Mouse (Mus musculus) forebrain, embryonic 11.5 days (tissue): ENCODE data around the gene Pdzph1. TPM values are rescaled to one million over a fixed set of nuclear protein-coding genes. Genes with fewer than 3 reads are reported as not detected.

Experiments used
- ATAC-seq: fragments of 200-750 bp; cut with Nextera tagmentation; replicated peaks from 2 replicates; pipeline ENCODE4 v1.8.0; 2017; ENCODE audit warnings: moderate TSS enrichment; ENCODE audit not compliant: low FRiP score
- DNase-seq: peaks from one replicate; pipeline ENCODE4 v3.0.0-alpha.2; 2017; ENCODE audit warnings: low spot score
- H3K27ac ChIP-seq: fragments of 300-500 bp; sonication (generic); 2 replicates; pipeline ENCODE4 v1.5.1; 2014; ENCODE audit warnings: low read depth, low read length
- H3K27me3 ChIP-seq: fragments of 300-500 bp; sonication (generic); 2 replicates; pipeline ENCODE4 v1.6.1; 2014; ENCODE audit warnings: mild to moderate bottlenecking, low read length, mixed read lengths; ENCODE audit not compliant: control insufficient read depth, insufficient read depth
- H3K36me3 ChIP-seq: fragments of 300-500 bp; sonication (generic); 2 replicates; pipeline ENCODE4 v1.6.1; 2014; ENCODE audit warnings: mild to moderate bottlenecking, low read length, moderate library complexity, mixed read lengths; ENCODE audit not compliant: control insufficient read depth, insufficient read depth
- H3K4me1 ChIP-seq: fragments of 300-500 bp; sonication (generic); replicated peaks from 2 replicates; pipeline ENCODE4 v1.6.1; 2014; ENCODE audit warnings: low read length, mixed read lengths; ENCODE audit not compliant: control insufficient read depth, insufficient read depth
- H3K4me2 ChIP-seq: fragments of 300-500 bp; sonication (generic); 2 replicates; pipeline ENCODE4 v1.6.1; 2014; ENCODE audit warnings: low read depth, mild to moderate bottlenecking, low read length, moderate library complexity, mixed read lengths; ENCODE audit not compliant: severe bottlenecking
- H3K4me3 ChIP-seq: fragments of 300-500 bp; sonication (generic); 2 replicates; pipeline ENCODE4 v1.5.1; 2014; ENCODE audit warnings: low read depth, low read length
- H3K9ac ChIP-seq: fragments of 300-500 bp; sonication (generic); 2 replicates; pipeline ENCODE4 v1.6.1; 2014; ENCODE audit warnings: low read length
- H3K9me3 ChIP-seq: fragments of 300-500 bp; sonication (generic); 2 replicates; pipeline ENCODE4 v1.6.1; 2016; ENCODE audit warnings: low read length, mixed read lengths; ENCODE audit not compliant: control insufficient read depth
- WGBS: fragments of 180-500 bp; shearing (Covaris S2); extraction: QIAGEN DNeasy Blood & Tissue Kit; methylation state at CpG from one replicate; pipeline ENCODE4 v1.1.7; 2014; 5-methylcytosine and 5-hydroxymethylcytosine counted together
- polyA plus RNA-seq: library from polyadenylated mRNA; unstranded; fragments of >200 nt; fragmentation: Nextera tagmentation; extraction: Ambion mirVana; gene quantifications from 2 replicates; pipeline ENCODE4 v1.2.1, GENCODE M21; 2014

The Pdzph1 gene
- polyA plus RNA-seq, 1 experiment from 2014 or later, result 27.2 TPM

- Histone ChIP-seq H3K9me3 (no peaks in the 10 kb centered on the region), H3K27me3 (no peaks in the 10 kb centered on the region), H3K27ac (no peak overlapping the region), H3K4me3 (no peak overlapping the region), H3K4me1 (no peaks in the 10 kb centered on the region), H3K36me3 (no peaks in the 10 kb centered on the region), H3K4me2 (no peak overlapping the region), H3K9ac (no peak overlapping the region)
- 91% methylated on average over 7 of the region's 7 CpGs for WGBS
- DNase-seq, result no peak
- no peak for ATAC-seq
These were observed 79.6 kb downstream of the Pdzph1 start for GRCm38 (mm10) chr17:58911564-58911963.

- H3K9me3 ChIP-seq, result no peaks in the 10 kb centered on the region
- H3K4me3 ChIP-seq, result no peak overlapping the region
- DNase-seq (peak; percentile 71), ATAC-seq (0 out of 2 replicates have a peak, but pooled peaks have one; percentile 45)
- no peaks in the 10 kb centered on the region for H3K36me3 ChIP-seq
- no peak overlapping the region for H3K27ac ChIP-seq
- H3K27me3 ChIP-seq, result no peaks in the 10 kb centered on the region
- H3K4me2 ChIP-seq, result no peak overlapping the region
- WGBS, result 40% methylated on average over 8 of the region's 8 CpGs
- no peak overlapping the region for H3K9ac ChIP-seq
- H3K4me1 ChIP-seq, result no peaks in the 10 kb centered on the region
These were observed 82.0 kb downstream of the Pdzph1 start for GRCm38 (mm10) chr17:58909061-58909661.

GRCm38 (mm10) chr17:58906001-58906400, 85.2 kb downstream of the Pdzph1 start:
- Histone ChIP-seq H3K9me3 (no peaks in the 10 kb centered on the region), H3K27ac (no peak overlapping the region), H3K4me2 (no peak overlapping the region), H3K9ac (no peak overlapping the region), H3K27me3 (no peaks in the 10 kb centered on the region), H3K4me1 (no peaks in the 10 kb centered on the region), H3K4me3 (no peak overlapping the region), H3K36me3 (no peaks in the 10 kb centered on the region)
- 74% methylated on average over 2 of the region's 2 CpGs for WGBS
- ATAC-seq, result no peak
- DNase-seq, result no peak

GRCm38 (mm10) chr17:58891488-58892210, 99.5 kb downstream of the Pdzph1 start:
- ATAC-seq (no peak), DNase-seq (no peak)
- Histone ChIP-seq H3K27me3 (no peaks in the 10 kb centered on the region), H3K4me3 (no peak overlapping the region), H3K9me3 (no peaks in the 10 kb centered on the region), H3K27ac (no peak overlapping the region), H3K4me2 (no peak overlapping the region), H3K9ac (no peak overlapping the region), H3K36me3 (no peaks in the 10 kb centered on the region), H3K4me1 (peaks cover 8% of the 10 kb centered on the region; the same call in 1 of the 2 replicates)
- whole genome bisulfite sequencing, result 35% methylated on average over 4 of the region's 4 CpGs

GRCm38 (mm10) chr17:58889905-58890645, 101.1 kb downstream of the Pdzph1 start:
- no peak overlapping the region for H3K9ac ChIP-seq
- ATAC-seq (peak; percentile 72), DNase-seq (no peak)
- no peaks in the 10 kb centered on the region for H3K27me3 ChIP-seq
- peaks cover 8% of the 10 kb centered on the region; the same call in 1 of the 2 replicates for H3K4me1 ChIP-seq
- no peak overlapping the region for H3K4me2 ChIP-seq
- peak overlapping the region; percentile 66 for H3K27ac ChIP-seq
- no peaks in the 10 kb centered on the region for H3K36me3 ChIP-seq
- no peaks in the 10 kb centered on the region for H3K9me3 ChIP-seq
- no peak overlapping the region for H3K4me3 ChIP-seq
- 15% methylated on average over 4 of the region's 4 CpGs for WGBS

- Histone ChIP-seq H3K4me3 (no peak overlapping the region), H3K9me3 (no peaks in the 10 kb centered on the region), H3K4me1 (no peaks in the 10 kb centered on the region), H3K27ac (no peak overlapping the region), H3K9ac (no peak overlapping the region), H3K4me2 (no peak overlapping the region), H3K36me3 (no peaks in the 10 kb centered on the region), H3K27me3 (no peaks in the 10 kb centered on the region)
- ATAC-seq, result 0 out of 2 replicates have a peak, but pooled peaks have one; percentile 29
- no peak for DNase-seq
- WGBS, result 33% methylated on average over 1 of the region's 1 CpGs
These were observed 106.8 kb downstream of the Pdzph1 start for GRCm38 (mm10) chr17:58884393-58884792.

- H3K27ac ChIP-seq, result no peak overlapping the region
- 65% methylated on average over 1 of the region's 1 CpGs for WGBS
- H3K9ac ChIP-seq, result no peak overlapping the region
- no peaks in the 10 kb centered on the region for H3K36me3 ChIP-seq
- no peak overlapping the region for H3K4me3 ChIP-seq
- H3K27me3 ChIP-seq, result no peaks in the 10 kb centered on the region
- no peaks in the 10 kb centered on the region for H3K4me1 ChIP-seq
- no peak for ATAC-seq
- DNase-seq, result no peak
- H3K4me2 ChIP-seq, result no peak overlapping the region
- no peaks in the 10 kb centered on the region for H3K9me3 ChIP-seq
These were observed 117.8 kb downstream of the Pdzph1 start for GRCm38 (mm10) chr17:58873356-58873755.

GRCm38 (mm10) chr17:58870795-58871194, 120.4 kb downstream of the Pdzph1 start:
- no peak overlapping the region for H3K9ac ChIP-seq
- no peaks in the 10 kb centered on the region for H3K36me3 ChIP-seq
- ATAC-seq, result peak; percentile 53; the same call in 1 of the 2 replicates
- no peaks in the 10 kb centered on the region for H3K27me3 ChIP-seq
- no peaks in the 10 kb centered on the region for H3K4me1 ChIP-seq
- H3K27ac ChIP-seq, result no peak overlapping the region
- no peaks in the 10 kb centered on the region for H3K9me3 ChIP-seq
- DNase-seq, result no peak
- no peak overlapping the region for H3K4me3 ChIP-seq
- H3K4me2 ChIP-seq, result no peak overlapping the region
